Mouse (Mus musculus): ENCODE data around the gene Nfe2l3.
"Not testable (repeated sequence)": the region's sequence is repeated elsewhere in the genome, so short reads cannot be mapped to it uniquely, and the experiment has no call there.

Nfe2l3 gene

GRCm38 (mm10) chr6:51484556-51484955 is 52.1 kb downstream of the Nfe2l3 start:
- not testable (repeated sequence) for DNase-seq (ENCODE audit: low spot score in 2 of 2)

DNA sequence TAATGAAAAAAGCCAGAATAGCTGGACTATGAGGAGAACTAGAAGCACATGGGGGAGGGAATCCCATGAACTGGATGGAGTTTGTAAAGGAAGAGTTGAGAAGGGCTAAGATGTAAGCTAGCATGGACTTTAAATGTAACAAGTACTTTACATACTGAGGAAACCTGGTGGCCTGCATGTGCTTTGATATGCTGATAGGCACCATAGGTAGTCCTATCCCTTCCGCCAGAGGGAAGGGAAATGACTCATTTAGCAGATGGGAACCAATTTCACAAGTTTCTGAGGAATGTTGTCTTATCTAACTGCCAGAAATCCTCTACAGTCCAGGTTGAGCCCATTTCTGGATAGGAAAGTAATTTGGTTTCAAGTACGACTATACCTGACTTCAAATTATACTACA is 53.2 kb downstream of the Nfe2l3 start:
- no peak for DNase-seq (ENCODE audit: low spot score in 2 of 2)

- DNase-seq (ENCODE audit: low spot score in 2 of 2) = no peak
These were observed 53.7 kb downstream of the Nfe2l3 start for GRCm38 (mm10) chr6:51486076-51486710.

- DNase-seq (ENCODE audit: low spot score in 2 of 2) = no peak
These were observed 54.3 kb downstream of the Nfe2l3 start for GRCm38 (mm10) chr6:51486731-51487130.

DNA sequence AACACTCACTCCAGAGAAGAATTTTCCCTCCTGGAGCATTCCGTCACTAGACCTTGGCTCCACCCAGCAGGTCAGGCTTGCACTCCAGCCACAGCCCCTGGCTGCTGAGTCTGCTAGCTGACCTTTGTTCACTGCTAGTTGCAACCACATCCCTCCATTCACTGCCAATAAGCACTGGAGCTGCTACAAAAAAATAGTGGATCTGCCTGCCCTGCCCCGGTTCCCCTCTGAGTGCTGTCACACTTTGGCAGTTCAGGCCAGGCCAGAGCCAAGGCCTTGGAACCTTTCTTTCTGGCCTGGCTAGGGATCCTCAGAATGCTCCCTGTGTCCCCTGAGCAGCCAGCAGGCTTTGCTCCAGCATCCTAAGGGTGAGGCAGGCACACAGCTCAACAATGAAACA is 57.3 kb downstream of the Nfe2l3 start:
- DNase-seq (ENCODE audit: low spot score in 2 of 2) = no peak

DNA sequence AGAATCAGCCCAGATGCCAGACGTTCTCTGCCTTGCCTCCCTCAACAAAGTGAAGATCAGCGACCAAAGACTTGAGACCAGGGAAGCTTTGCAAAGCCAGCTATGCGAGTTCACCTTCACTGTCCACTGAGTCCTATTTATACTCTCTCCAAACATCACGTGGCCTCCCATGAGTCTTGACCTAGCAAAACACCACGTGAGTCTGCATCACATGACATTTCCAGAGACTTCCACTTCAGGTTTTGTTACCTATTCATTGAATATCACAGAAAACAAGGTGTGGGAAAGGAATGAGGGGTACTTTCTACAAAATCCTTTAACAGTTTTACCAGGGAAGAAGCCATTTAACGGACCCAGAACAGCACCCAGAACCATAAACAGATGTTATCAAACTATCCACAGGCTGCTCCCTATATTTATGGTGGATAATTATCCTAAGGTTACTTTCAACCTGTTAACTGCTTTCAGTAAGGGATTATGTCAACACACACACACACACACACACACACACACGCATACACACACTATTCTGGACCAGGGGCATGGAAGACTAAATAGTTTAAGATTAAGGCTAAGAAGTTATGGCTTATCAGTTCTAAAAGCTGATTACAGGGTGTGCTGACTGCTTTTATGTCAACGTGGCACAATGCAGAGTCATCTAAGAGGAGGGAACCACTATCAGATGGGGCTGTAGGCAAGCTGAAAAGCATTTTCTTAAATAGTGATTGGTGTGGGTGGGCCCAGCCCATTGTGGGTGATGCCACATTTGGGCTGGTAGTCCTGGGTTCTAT is 65.0 kb downstream of the Nfe2l3 start:
- DNase-seq (ENCODE audit: low spot score in 2 of 2) = no peak

GRCm38 (mm10) chr6:51505671-51506070 is 73.2 kb downstream of the Nfe2l3 start:
- no peak for DNase-seq (ENCODE audit: low spot score in 2 of 2)

DNA sequence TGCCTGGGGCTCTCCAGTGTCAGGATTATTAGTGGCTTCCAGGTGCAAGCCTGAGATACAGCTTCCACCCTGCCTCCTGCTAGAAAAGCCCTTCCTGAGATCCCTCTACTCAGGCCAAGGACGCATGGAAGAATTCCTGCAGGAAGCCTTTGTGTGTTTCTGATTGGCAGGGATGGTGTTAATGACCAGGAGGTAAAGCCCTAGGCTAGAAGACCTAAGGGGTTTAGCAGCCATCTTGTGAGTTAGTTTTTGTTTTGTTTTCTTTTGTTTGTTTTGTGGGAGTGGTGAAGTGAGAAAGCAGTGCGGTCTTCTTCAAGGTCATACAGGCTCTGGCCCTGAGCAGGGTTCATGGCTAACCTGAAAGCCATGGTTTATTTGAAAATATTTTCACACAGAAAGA is 75.1 kb downstream of the Nfe2l3 start:
- DNase-seq (ENCODE audit: low spot score in 2 of 2) = no peak
